Mouse (Mus musculus) myocyte (in vitro differentiated cells): ENCODE measurements around the gene Enc1. TPM values are rescaled to one million over a fixed set of nuclear protein-coding genes. Genes with fewer than 3 reads are reported as not detected.

Experiments
- H3K27me3 ChIP-seq: one replicate; pipeline ENCODE4 v1.6.1; 2011; ENCODE audit not compliant: control insufficient read depth, insufficient read depth, insufficient read length
- H3K36me3 ChIP-seq: one replicate; pipeline ENCODE4 v1.6.1; 2011; ENCODE audit not compliant: control insufficient read depth, insufficient read depth
- H3K4me2 ChIP-seq: one replicate; pipeline ENCODE4 v1.6.1; 2011; ENCODE audit warnings: low read depth, control low read depth
- H3K4me3 ChIP-seq: one replicate; pipeline ENCODE4 v1.5.1; 2011; ENCODE audit warnings: mild to moderate bottlenecking, control low read depth, moderate library complexity
- H3K79me2 ChIP-seq: one replicate; pipeline ENCODE4 v1.6.1; 2011; ENCODE audit not compliant: control insufficient read depth, insufficient read depth
- H3ac ChIP-seq: one replicate; pipeline ENCODE4 v1.6.1; 2011; ENCODE audit not compliant: control insufficient read depth, insufficient read length
- CEBPB ChIP-seq: IDR thresholded peaks from 2 replicates; pipeline ENCODE4 v1.6.1; 2011; ENCODE audit warnings: mild to moderate bottlenecking, moderate library complexity; ENCODE audit not compliant: poor library complexity, insufficient read depth, severe bottlenecking
- E2F4 ChIP-seq: IDR thresholded peaks from one replicate; pipeline ENCODE4 v1.6.1; 2011; ENCODE audit warnings: mild to moderate bottlenecking, control low read depth, moderate library complexity; ENCODE audit not compliant: insufficient read depth
- MAX ChIP-seq: IDR thresholded peaks from one replicate; pipeline ENCODE4 v1.6.1; 2011; ENCODE audit warnings: low read depth, mild to moderate bottlenecking, control low read depth
- MYOD1 ChIP-seq, 3 experiments: IDR thresholded peaks; one replicate each; pipeline ENCODE4 v1.6.1; 2011; ENCODE audit warnings: control low read depth in 2 of 3, low read depth in 2 of 3, mild to moderate bottlenecking in 2 of 3, moderate library complexity in 1 of 3; ENCODE audit not compliant: insufficient read length in 2 of 3, control insufficient read depth in 1 of 3
- MYOG ChIP-seq, 3 experiments: IDR thresholded peaks; one replicate each; pipeline ENCODE4 v1.6.1; 2011; ENCODE audit warnings: control low read depth in 2 of 3, low read depth in 2 of 3, mild to moderate bottlenecking in 2 of 3; ENCODE audit not compliant: insufficient read length in 2 of 3, control insufficient read depth in 1 of 3, insufficient read depth in 1 of 3
- POLR2A ChIP-seq: IDR thresholded peaks from one replicate; pipeline ENCODE4 v1.6.1; 2011; ENCODE audit warnings: low read depth, mild to moderate bottlenecking, control low read depth, moderate library complexity; ENCODE audit not compliant: insufficient read length
- POLR2AphosphoS2 ChIP-seq: IDR thresholded peaks from one replicate; pipeline ENCODE4 v1.6.1; 2011; ENCODE audit warnings: low read depth, control low read depth; ENCODE audit not compliant: insufficient read length
- REST ChIP-seq: IDR thresholded peaks from one replicate; pipeline ENCODE4 v1.6.1; 2011; ENCODE audit warnings: mild to moderate bottlenecking, control low read depth, moderate library complexity; ENCODE audit not compliant: insufficient read depth, insufficient read length
- SRF ChIP-seq: IDR thresholded peaks from one replicate; pipeline ENCODE4 v1.6.1; 2011; ENCODE audit warnings: low read depth; ENCODE audit not compliant: control insufficient read depth, insufficient read length
- TCF12 ChIP-seq: IDR thresholded peaks from one replicate; pipeline ENCODE4 v1.6.1; 2011; ENCODE audit warnings: mild to moderate bottlenecking, control low read depth; ENCODE audit not compliant: poor library complexity, insufficient read depth, severe bottlenecking
- TCF3 ChIP-seq: IDR thresholded peaks from one replicate; pipeline ENCODE4 v1.6.1; 2011; ENCODE audit warnings: low read depth, control low read depth; ENCODE audit not compliant: insufficient read length
- USF1 ChIP-seq: IDR thresholded peaks from one replicate; pipeline ENCODE4 v1.6.1; 2011; ENCODE audit warnings: low read depth, mild to moderate bottlenecking, control low read depth, moderate library complexity
- polyA plus RNA-seq: library from polyadenylated mRNA; unstranded; fragments of >200 nt; fragmentation: generic; extraction: Trizol; gene quantifications from one replicate; pipeline ENCODE4 v1.2.1, GENCODE M21; 2012; ENCODE audit warnings: missing spikeins

Gene Enc1
- polyA plus RNA-seq, 1 experiment, result 21.1 TPM

DNA sequence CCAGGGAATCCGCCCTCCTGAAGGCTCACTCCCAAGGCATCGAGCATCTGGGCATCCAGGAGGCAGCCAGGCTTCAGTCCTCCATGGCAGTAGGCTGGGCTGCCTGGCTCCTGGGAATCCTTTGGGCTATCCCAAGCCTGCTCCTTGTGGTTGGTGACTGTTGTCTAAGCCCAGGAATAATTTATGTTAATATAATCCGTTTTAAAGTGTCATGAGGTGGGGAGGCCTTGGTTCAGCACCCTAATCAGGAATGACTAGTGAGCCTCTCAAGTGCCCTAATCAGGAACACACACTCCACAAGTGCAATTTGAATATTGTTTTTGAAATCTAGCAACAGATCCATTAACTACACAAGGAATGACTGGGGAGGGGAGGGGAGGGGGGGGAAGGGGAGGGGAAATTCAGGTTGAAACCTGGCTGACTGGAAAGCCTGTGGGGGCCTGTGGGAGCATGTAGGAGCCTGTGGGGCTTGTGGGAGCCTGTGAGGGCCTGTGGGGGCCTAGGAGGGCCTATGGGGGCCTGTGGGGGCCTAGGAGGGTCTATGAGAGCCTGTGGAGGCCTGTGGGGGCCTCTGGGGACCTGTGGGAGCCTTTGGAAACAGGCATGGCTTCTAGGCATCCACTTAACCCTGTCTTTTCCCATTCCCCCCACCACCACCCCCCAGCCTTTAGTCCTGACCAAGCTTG lies 26.2 kb upstream of the Enc1 start:
- no peaks in the 10 kb centered on the region for H3K79me2 ChIP-seq
- no peaks in the 10 kb centered on the region for H3K36me3 ChIP-seq
- H3K27me3 ChIP-seq, result no peaks in the 10 kb centered on the region
- no peak overlapping the region for H3K4me3 ChIP-seq
- no peak overlapping the region for H3ac ChIP-seq
- H3K4me2 ChIP-seq, result no peak overlapping the region
- no peak for TF ChIP-seq POLR2A
- TF ChIP-seq MYOD1 (IDR thresholded peaks at IDR 0.05; ENCODE audit: control insufficient read depth in 1 of 3, insufficient read length in 2 of 3, low read depth in 2 of 3), result no peak
- no peak for TF ChIP-seq USF1
- no peak for TF ChIP-seq MYOG (IDR thresholded peaks at IDR 0.05; ENCODE audit: control insufficient read depth in 1 of 3, insufficient read depth in 1 of 3, insufficient read length in 2 of 3, low read depth in 2 of 3)
- TF ChIP-seq TCF12, result no peak
- TF ChIP-seq SRF, result no peak
- TF ChIP-seq REST, result no peak
- no peak for TF ChIP-seq TCF3
- no peak for TF ChIP-seq E2F4
- no peak for TF ChIP-seq MAX
- no peak for TF ChIP-seq CEBPB
- no peak for TF ChIP-seq POLR2AphosphoS2

DNA sequence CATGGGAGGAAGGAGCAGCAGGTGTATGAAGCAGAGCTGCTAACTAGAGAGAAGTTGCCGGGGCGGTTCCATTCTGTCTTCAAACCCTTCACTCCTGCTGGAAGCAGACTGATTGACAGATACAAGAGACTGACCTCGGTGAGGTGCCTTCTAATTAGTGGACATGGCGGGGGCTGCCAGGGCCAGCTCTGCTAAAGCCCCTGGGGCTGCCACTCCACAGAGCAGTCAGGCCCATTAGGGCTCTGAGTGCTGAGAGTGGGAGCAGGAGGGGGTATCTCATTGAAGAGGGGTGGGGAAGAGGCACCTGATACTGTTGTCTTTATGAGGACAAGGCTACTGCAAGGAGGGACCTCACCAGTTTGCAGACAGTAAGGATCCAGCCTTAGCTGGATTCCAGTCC lies 25.3 kb upstream of the Enc1 start:
- Histone ChIP-seq H3K36me3 (no peaks in the 10 kb centered on the region), H3K79me2 (no peaks in the 10 kb centered on the region), H3ac (no peak overlapping the region), H3K4me3 (no peak overlapping the region), H3K4me2 (no peak overlapping the region), H3K27me3 (no peaks in the 10 kb centered on the region)
- no peak for TF ChIP-seq REST
- TF ChIP-seq MAX, result no peak
- no peak for TF ChIP-seq POLR2A
- no peak for TF ChIP-seq MYOG (IDR thresholded peaks at IDR 0.05; ENCODE audit: control insufficient read depth in 1 of 3, insufficient read depth in 1 of 3, insufficient read length in 2 of 3, low read depth in 2 of 3)
- no peak for TF ChIP-seq E2F4
- no peak for TF ChIP-seq TCF3
- TF ChIP-seq POLR2AphosphoS2, result no peak
- TF ChIP-seq MYOD1 (IDR thresholded peaks at IDR 0.05; ENCODE audit: control insufficient read depth in 1 of 3, insufficient read length in 2 of 3, low read depth in 2 of 3), result no peak
- no peak for TF ChIP-seq USF1
- no peak for TF ChIP-seq TCF12
- TF ChIP-seq SRF, result no peak
- TF ChIP-seq CEBPB, result no peak

DNA sequence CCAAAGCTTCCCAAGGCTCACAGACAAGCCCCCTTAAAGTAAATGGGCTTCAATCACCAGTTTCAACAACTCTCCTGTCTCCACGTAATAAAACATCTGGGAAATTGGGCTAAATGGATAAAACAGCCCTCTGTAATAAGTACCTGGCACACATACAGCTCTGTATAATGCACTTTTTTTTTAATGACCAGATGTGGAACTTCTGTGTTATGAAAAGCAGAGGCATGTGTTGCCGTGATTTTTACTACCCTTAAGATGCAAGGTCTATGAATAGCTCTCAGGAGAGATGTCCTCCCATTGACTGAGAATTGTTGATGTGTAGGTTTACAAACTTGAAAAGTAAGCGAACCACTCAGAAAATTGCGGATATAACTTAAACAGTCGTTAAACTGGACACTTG lies 24.7 kb upstream of the Enc1 start:
- Histone ChIP-seq H3ac (no peak overlapping the region), H3K27me3 (no peaks in the 10 kb centered on the region), H3K4me2 (no peak overlapping the region), H3K36me3 (no peaks in the 10 kb centered on the region), H3K4me3 (no peak overlapping the region), H3K79me2 (no peaks in the 10 kb centered on the region)
- TF ChIP-seq USF1, result no peak
- TF ChIP-seq MYOD1 (IDR thresholded peaks at IDR 0.05; ENCODE audit: control insufficient read depth in 1 of 3, insufficient read length in 2 of 3, low read depth in 2 of 3), result no peak
- no peak for TF ChIP-seq TCF3
- no peak for TF ChIP-seq POLR2A
- no peak for TF ChIP-seq REST
- no peak for TF ChIP-seq MAX
- no peak for TF ChIP-seq POLR2AphosphoS2
- TF ChIP-seq MYOG (IDR thresholded peaks at IDR 0.05; ENCODE audit: control insufficient read depth in 1 of 3, insufficient read depth in 1 of 3, insufficient read length in 2 of 3, low read depth in 2 of 3), result no peak
- no peak for TF ChIP-seq CEBPB
- no peak for TF ChIP-seq TCF12
- TF ChIP-seq SRF, result no peak

DNA sequence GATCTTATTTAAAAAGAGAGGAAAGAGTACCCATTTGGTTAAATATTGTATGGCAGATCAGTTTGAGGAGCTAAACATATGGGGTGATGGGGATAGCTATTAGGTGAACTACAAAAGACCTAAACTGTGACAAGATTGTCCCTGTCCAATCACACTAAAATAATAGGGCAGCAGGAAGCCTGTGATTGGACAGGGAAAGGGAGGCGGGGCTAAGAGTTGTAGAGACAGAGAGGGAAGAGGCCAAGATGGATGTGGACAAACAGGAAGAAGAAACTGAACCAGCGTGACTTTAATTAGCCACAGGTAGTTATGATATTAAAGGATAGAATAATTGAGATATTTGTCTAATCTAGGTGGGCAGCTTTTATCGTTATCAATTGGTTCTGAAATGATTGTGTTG lies 20.9 kb upstream of the Enc1 start:
- Histone ChIP-seq H3K4me3 (no peak overlapping the region), H3K36me3 (no peaks in the 10 kb centered on the region), H3K27me3 (no peaks in the 10 kb centered on the region), H3ac (no peak overlapping the region), H3K4me2 (no peak overlapping the region), H3K79me2 (no peaks in the 10 kb centered on the region)
- TF ChIP-seq MYOG (IDR thresholded peaks at IDR 0.05; ENCODE audit: control insufficient read depth in 1 of 3, insufficient read depth in 1 of 3, insufficient read length in 2 of 3, low read depth in 2 of 3), result no peak
- no peak for TF ChIP-seq SRF
- no peak for TF ChIP-seq POLR2A
- no peak for TF ChIP-seq TCF3
- no peak for TF ChIP-seq USF1
- no peak for TF ChIP-seq POLR2AphosphoS2
- TF ChIP-seq CEBPB, result no peak
- TF ChIP-seq MYOD1 (IDR thresholded peaks at IDR 0.05; ENCODE audit: control insufficient read depth in 1 of 3, insufficient read length in 2 of 3, low read depth in 2 of 3), result no peak
- no peak for TF ChIP-seq TCF12
- no peak for TF ChIP-seq MAX
- no peak for TF ChIP-seq E2F4
- no peak for TF ChIP-seq REST
